Mouse (Mus musculus) liver, embryonic 11.5 days (tissue): ENCODE results near the gene Abca2. TPM values are rescaled to one million over a fixed set of nuclear protein-coding genes. Genes with fewer than 3 reads are reported as not detected.

Source experiments
- ATAC-seq: fragments of 200-750 bp; cut with Nextera tagmentation; replicated peaks from 2 replicates; pipeline ENCODE4 v1.8.0; 2017; ENCODE audit warnings: moderate number of reproducible peaks, mild to moderate bottlenecking, moderate TSS enrichment, moderate library complexity; ENCODE audit not compliant: low FRiP score
- DNase-seq: peaks from one replicate; pipeline ENCODE4 v3.0.0-alpha.2; 2017; ENCODE audit warnings: low spot score
- H3K27ac ChIP-seq: fragments of 300-500 bp; sonication (generic); 2 replicates; pipeline ENCODE4 v1.5.1; 2014; ENCODE audit warnings: mild to moderate bottlenecking, low read depth, low read length, control low read depth
- H3K27me3 ChIP-seq: fragments of 300-500 bp; sonication (generic); replicated peaks from 2 replicates; pipeline ENCODE4 v1.6.1; 2014; ENCODE audit warnings: low read length, mixed read lengths; ENCODE audit not compliant: control insufficient read depth, insufficient read depth
- H3K36me3 ChIP-seq: fragments of 300-500 bp; sonication (generic); 2 replicates; pipeline ENCODE4 v1.6.1; 2014; ENCODE audit warnings: mild to moderate bottlenecking, low read length, moderate library complexity, mixed read lengths; ENCODE audit not compliant: control insufficient read depth, insufficient read depth
- H3K4me1 ChIP-seq: fragments of 300-500 bp; sonication (generic); replicated peaks from 2 replicates; pipeline ENCODE4 v1.6.1; 2014; ENCODE audit warnings: low read length, mixed read lengths; ENCODE audit not compliant: control insufficient read depth, insufficient read depth
- H3K4me2 ChIP-seq: fragments of 300-500 bp; sonication (generic); 2 replicates; pipeline ENCODE4 v1.6.1; 2014; ENCODE audit warnings: mild to moderate bottlenecking, control low read depth, moderate library complexity
- H3K4me3 ChIP-seq: fragments of 300-500 bp; sonication (generic); 2 replicates; pipeline ENCODE4 v1.5.1; 2014; ENCODE audit warnings: low read depth, low read length, control low read depth
- H3K9ac ChIP-seq: fragments of 300-500 bp; sonication (generic); 2 replicates; pipeline ENCODE4 v1.6.1; 2014; ENCODE audit warnings: low read depth, low read length, control low read depth
- H3K9me3 ChIP-seq: fragments of 300-500 bp; sonication (generic); 2 replicates; pipeline ENCODE4 v1.6.1; 2016; ENCODE audit warnings: low read length, inconsistent platforms, mixed read lengths; ENCODE audit not compliant: control insufficient read depth
- WGBS: fragments of 180-500 bp; shearing (Covaris S2); extraction: QIAGEN DNeasy Blood & Tissue Kit; methylation state at CpG from one replicate; pipeline ENCODE4 v1.1.7; 2014; 5-methylcytosine and 5-hydroxymethylcytosine counted together
- microRNA-seq: library from miRNA; unstranded; fragments of <30 nt; microRNA quantifications from one replicate; pipeline ENCODE4, GENCODE M21; 2017; ENCODE audit warnings: borderline number of aligned reads
- polyA plus RNA-seq: library from polyadenylated mRNA; unstranded; fragments of >200 nt; fragmentation: Nextera tagmentation; extraction: Ambion mirVana; gene quantifications from 2 replicates; pipeline ENCODE4 v1.2.1, GENCODE M21; 2014

Gene Abca2
- polyA plus RNA-seq, 1 experiment from 2014 or later = 3.9 TPM

- WGBS = 80% methylated on average over 5 of the region's 5 CpGs
- Histone ChIP-seq H3K9ac (no peak within 1 kb of the TSS), H3K27ac (no peak within 1 kb of the TSS), H3K9me3 (no peaks in the 10 kb centered on the region), H3K27me3 (no peaks in the 10 kb centered on the region), H3K4me1 (peaks cover 4% of the 10 kb centered on the region; the same call in 1 of the 2 replicates), H3K4me3 (no peak within 1 kb of the TSS), H3K36me3 (no peaks in the 10 kb centered on the region), H3K4me2 (no peak within 1 kb of the TSS)
- DNase-seq = no peak
- ATAC-seq = no peak
These were observed 65.0 kb downstream of the Abca2 start, which contains the start of gene Lcn12 for GRCm38 (mm10) chr2:25493476-25493961. TSS of gene Lcn12 (minus strand) at chr2:25493911.

GRCm38 (mm10) chr2:25496462-25496861 lies 68.0 kb downstream of the Abca2 start:
- no peak overlapping the region for H3K4me3 ChIP-seq
- whole genome bisulfite sequencing = 46% methylated on average over 4 of the region's 4 CpGs
- no peaks in the 10 kb centered on the region for H3K27me3 ChIP-seq
- no peak overlapping the region for H3K27ac ChIP-seq
- H3K9me3 ChIP-seq = no peaks in the 10 kb centered on the region
- H3K4me1 ChIP-seq = peaks cover 10% of the 10 kb centered on the region
- no peaks in the 10 kb centered on the region for H3K36me3 ChIP-seq
- no peak overlapping the region for H3K4me2 ChIP-seq
- DNase-seq = no peak
- ATAC-seq = no peak
- H3K9ac ChIP-seq = no peak overlapping the region

Small RNA genes lying within 50 kb of the gene (microRNA-seq; reads per million reads assigned to microRNA genes)
- not detected for gene Mir3087

Other genes starting within 250 kb of the Abca2 start
- gene Nrarp, start 247.9 kb upstream of the Abca2 start, polyA plus RNA-seq = 6.5 and 7.6 TPM in 2 replicates
- 12.1 and 13.1 TPM in 2 replicates for gene Tor4a, start 231.8 kb upstream of the Abca2 start, polyA plus RNA-seq
- gene Nelfb, start 217.2 kb upstream of the Abca2 start, polyA plus RNA-seq = 85.3 and 86.3 TPM in 2 replicates
- gene Stpg3, start 214.1 kb upstream of the Abca2 start, polyA plus RNA-seq = 0.29 TPM in 1 of 2 replicates, not detected in the other
- 0.45 TPM in 2 replicates for gene Fam166a, start 210.0 kb upstream of the Abca2 start, polyA plus RNA-seq
- gene Tubb4b, start 204.0 kb upstream of the Abca2 start, polyA plus RNA-seq = 823 and 870 TPM in 2 replicates
- 0.07 TPM in 1 of 2 replicates, not detected in the other for gene Slc34a3, start 194.3 kb upstream of the Abca2 start, polyA plus RNA-seq
- 0.10 and 0.21 TPM in 2 replicates for gene Rnf224, start 191.9 kb upstream of the Abca2 start, polyA plus RNA-seq
- gene Rnf208, start 186.4 kb upstream of the Abca2 start, polyA plus RNA-seq = 7.7 and 8.1 TPM in 2 replicates
- gene Cysrt1, start 186.3 kb upstream of the Abca2 start, polyA plus RNA-seq = not detected in 2 replicates
- gene AL732309.1, start 181.8 kb upstream of the Abca2 start, polyA plus RNA-seq = 6.3 and 6.8 TPM in 2 replicates
- gene Tmem203, start 173.3 kb upstream of the Abca2 start, polyA plus RNA-seq = 14.4 and 15.2 TPM in 2 replicates
- 9.6 and 10.3 TPM in 2 replicates for gene Tprn, start 166.1 kb upstream of the Abca2 start, polyA plus RNA-seq
- gene Ssna1, start 156.3 kb upstream of the Abca2 start, polyA plus RNA-seq = 233 and 237 TPM in 2 replicates
- gene Anapc2, start 156.2 kb upstream of the Abca2 start, polyA plus RNA-seq = 74.7 and 77.6 TPM in 2 replicates
- gene Tmem210, start 140.6 kb upstream of the Abca2 start, polyA plus RNA-seq = not detected in 2 replicates
- not detected in 2 replicates for gene Lrrc26, start 138.8 kb upstream of the Abca2 start, polyA plus RNA-seq
- gene Grin1, start 109.5 kb upstream of the Abca2 start, polyA plus RNA-seq = 1.0 and 1.6 TPM in 2 replicates
- gene Man1b1, start 96.4 kb upstream of the Abca2 start, polyA plus RNA-seq = 48.3 and 62.9 TPM in 2 replicates
- gene Dpp7, start 72.3 kb upstream of the Abca2 start, polyA plus RNA-seq = 17.4 and 18.3 TPM in 2 replicates
- gene Uap1l1, start 63.0 kb upstream of the Abca2 start, polyA plus RNA-seq = 15.6 and 17.8 TPM in 2 replicates
- 45.3 and 51.0 TPM in 2 replicates for gene Sapcd2, start 56.4 kb upstream of the Abca2 start, polyA plus RNA-seq
- 0.25 and 0.45 TPM in 2 replicates for gene Entpd2, start 32.8 kb upstream of the Abca2 start, polyA plus RNA-seq
- gene Npdc1, start 29.4 kb upstream of the Abca2 start, polyA plus RNA-seq = 7.0 and 8.1 TPM in 2 replicates
- gene Fut7, start 5.4 kb upstream of the Abca2 start, polyA plus RNA-seq = 0.09 TPM in 1 of 2 replicates, not detected in the other
- gene Clic3, start 28.1 kb downstream of the Abca2 start, polyA plus RNA-seq = 0.21 TPM in 1 of 2 replicates, not detected in the other
- gene Paxx, start 32.4 kb downstream of the Abca2 start, polyA plus RNA-seq = 9.2 and 14.3 TPM in 2 replicates
- not detected in 2 replicates for gene Ptgds, start 41.3 kb downstream of the Abca2 start, polyA plus RNA-seq
- gene Lcn12, start 65.2 kb downstream of the Abca2 start, polyA plus RNA-seq = not detected in 2 replicates
- 63.3 and 63.6 TPM in 2 replicates for gene Fbxw5, start 72.0 kb downstream of the Abca2 start, polyA plus RNA-seq
- gene C8g, start 73.0 kb downstream of the Abca2 start, polyA plus RNA-seq = 14.9 and 16.8 TPM in 2 replicates
- gene Traf2, start 118.2 kb downstream of the Abca2 start, polyA plus RNA-seq = 28.0 and 31.0 TPM in 2 replicates
- 367 and 380 TPM in 2 replicates for gene Edf1, start 129.1 kb downstream of the Abca2 start, polyA plus RNA-seq
- 1.3 and 1.8 TPM in 2 replicates for gene Mamdc4, start 146.1 kb downstream of the Abca2 start, polyA plus RNA-seq
- gene Phpt1, start 146.5 kb downstream of the Abca2 start, polyA plus RNA-seq = 112 and 116 TPM in 2 replicates
- 0.21 TPM in 1 of 2 replicates, not detected in the other for gene Ajm1, start 153.1 kb downstream of the Abca2 start, polyA plus RNA-seq
- gene Rabl6, start 179.8 kb downstream of the Abca2 start, polyA plus RNA-seq = 59.3 and 67.7 TPM in 2 replicates
- gene Ccdc183, start 189.0 kb downstream of the Abca2 start, polyA plus RNA-seq = 0.08 and 0.12 TPM in 2 replicates
- gene Tmem141, start 193.3 kb downstream of the Abca2 start, polyA plus RNA-seq = 12.1 and 13.4 TPM in 2 replicates
- gene Fcna, start 199.3 kb downstream of the Abca2 start, polyA plus RNA-seq = 31.1 and 33.4 TPM in 2 replicates
- not detected in 2 replicates for gene Lcn8, start 224.4 kb downstream of the Abca2 start, polyA plus RNA-seq
- not detected in 2 replicates for gene Lcn5, start 229.2 kb downstream of the Abca2 start, polyA plus RNA-seq
- gene Lcn6, start 248.1 kb downstream of the Abca2 start, polyA plus RNA-seq = not detected in 2 replicates